Mouse (Mus musculus) adrenal gland, adult 18-20 months (tissue): ENCODE data around the gene Gmnn. TPM values are rescaled to one million over a fixed set of nuclear protein-coding genes. Genes with fewer than 3 reads are reported as not detected.
"Not testable (repeated sequence)": the region's sequence is repeated elsewhere in the genome, so short reads cannot be mapped to it uniquely, and the experiment has no call there.

ENCODE experiments used
- DNase-seq, 2 experiments: peaks; one replicate each; pipeline ENCODE4 v3.0.0; 2021 to 2022; ENCODE audit warnings: low spot score in 2 of 2
- total RNA-seq, 2 experiments: library from RNA; stranded (reverse); gene quantifications; 1 replicate in 1 of 2; 2 replicates in 1 of 2; pipeline ENCODE4 v1.2.3; 2021

Gene Gmnn
- total RNA-seq, 2 experiments from 2014 or later: 5.8 to 6.5 TPM

GRCm38 (mm10) chr13:24767809-24768208, 6.1 kb upstream of the Gmnn start:
- DNase-seq: not testable (repeated sequence)

- no peak for DNase-seq
Observed at GRCm38 (mm10) chr13:24762254-24762653, 531 bp upstream of the Gmnn start.

GRCm38 (mm10) chr13:24761083-24761402, 680 bp downstream of the Gmnn start:
- no peak for DNase-seq

GRCm38 (mm10) chr13:24760351-24760870, 1.3 kb downstream of the Gmnn start:
- DNase-seq: no peak

GRCm38 (mm10) chr13:24759451-24759850, 2.3 kb downstream of the Gmnn start:
- DNase-seq: no peak

GRCm38 (mm10) chr13:24757820-24758564, 3.7 kb downstream of the Gmnn start:
- DNase-seq: no peak

- DNase-seq: no peak
Observed at GRCm38 (mm10) chr13:24756756-24757155, 5.0 kb downstream of the Gmnn start.

GRCm38 (mm10) chr13:24751396-24751795, 10.3 kb downstream of the Gmnn start:
- DNase-seq: no peak

GRCm38 (mm10) chr13:24750807-24751206, 10.9 kb downstream of the Gmnn start:
- no peak for DNase-seq

GRCm38 (mm10) chr13:24747823-24748222, 13.9 kb downstream of the Gmnn start:
- no peak for DNase-seq

- no peak for DNase-seq
Observed at GRCm38 (mm10) chr13:24741028-24741427, 20.7 kb downstream of the Gmnn start, which contains the start of gene Armh2. Armh2 (plus strand) TSS chr13:24741232.

- no peak for DNase-seq
Observed at GRCm38 (mm10) chr13:24735608-24736131, 26.1 kb downstream of the Gmnn start.

GRCm38 (mm10) chr13:24734502-24734901, 27.2 kb downstream of the Gmnn start:
- no peak for DNase-seq

- no peak for DNase-seq
Observed at GRCm38 (mm10) chr13:24729128-24729527, 32.6 kb downstream of the Gmnn start.

- DNase-seq: no peak
Observed at GRCm38 (mm10) chr13:24724395-24724759, 37.3 kb downstream of the Gmnn start.

- DNase-seq: no peak
Observed at GRCm38 (mm10) chr13:24723699-24724394, 37.9 kb downstream of the Gmnn start.

GRCm38 (mm10) chr13:24721502-24721901, 40.2 kb downstream of the Gmnn start:
- peak in 1 of 2 experiments; percentile 44 for DNase-seq

GRCm38 (mm10) chr13:24717677-24718076, 44.0 kb downstream of the Gmnn start:
- no peak for DNase-seq

- no peak for DNase-seq
Observed at GRCm38 (mm10) chr13:24716441-24716840, 45.3 kb downstream of the Gmnn start.

GRCm38 (mm10) chr13:24715601-24716000, 46.1 kb downstream of the Gmnn start:
- no peak for DNase-seq

GRCm38 (mm10) chr13:24714360-24714885, 47.3 kb downstream of the Gmnn start:
- no peak for DNase-seq

- peak; percentile 90 to 91 for DNase-seq
Observed at GRCm38 (mm10) chr13:24713434-24714000, 48.2 kb downstream of the Gmnn start.
